Mouse (Mus musculus) midbrain, embryonic 12.5 days (tissue): Measurements from ENCODE around the gene Cops3. TPM values are rescaled to one million over a fixed set of nuclear protein-coding genes. Genes with fewer than 3 reads are reported as not detected.
"Not testable (repeated sequence)": the region's sequence is repeated elsewhere in the genome, so short reads cannot be mapped to it uniquely, and the experiment has no call there.

Experiments used
- ATAC-seq: fragments of 200-750 bp; cut with Nextera tagmentation; 2 replicates; pipeline ENCODE4 v1.8.0; 2017; ENCODE audit warnings: low read depth, moderate TSS enrichment, moderate library complexity; ENCODE audit not compliant: low FRiP score
- H3K27ac ChIP-seq: fragments of 300-500 bp; sonication (generic); replicated peaks from 2 replicates; pipeline ENCODE4 v1.5.1; 2016; ENCODE audit warnings: mild to moderate bottlenecking
- H3K27me3 ChIP-seq: fragments of 300-500 bp; sonication (generic); 2 replicates; pipeline ENCODE4 v1.6.1; 2016; ENCODE audit warnings: mild to moderate bottlenecking
- H3K36me3 ChIP-seq: fragments of 300-500 bp; sonication (generic); 2 replicates; pipeline ENCODE4 v1.6.1; 2016
- H3K4me1 ChIP-seq: fragments of 300-500 bp; sonication (generic); 2 replicates; pipeline ENCODE4 v1.6.1; 2016
- H3K4me2 ChIP-seq: fragments of 300-500 bp; sonication (generic); replicated peaks from 2 replicates; pipeline ENCODE4 v1.6.1; 2016; ENCODE audit warnings: mild to moderate bottlenecking, moderate library complexity
- H3K4me3 ChIP-seq: fragments of 300-500 bp; sonication (generic); 2 replicates; pipeline ENCODE4 v1.5.1; 2016; ENCODE audit warnings: mild to moderate bottlenecking
- H3K9ac ChIP-seq: fragments of 300-500 bp; sonication (generic); replicated peaks from 2 replicates; pipeline ENCODE4 v1.6.1; 2016; ENCODE audit warnings: mild to moderate bottlenecking, moderate library complexity
- H3K9me3 ChIP-seq: fragments of 300-500 bp; sonication (generic); 2 replicates; pipeline ENCODE4 v1.6.1; 2016; ENCODE audit warnings: mild to moderate bottlenecking
- WGBS: fragments of 180-500 bp; shearing (Covaris S2); methylation state at CpG from one replicate; pipeline ENCODE4 v1.1.7; 2016; 5-methylcytosine and 5-hydroxymethylcytosine counted together
- polyA plus RNA-seq: library from polyadenylated mRNA; unstranded; fragments of >200 nt; fragmentation: Nextera tagmentation; extraction: Ambion mirVana; gene quantifications from 2 replicates; pipeline ENCODE4 v1.2.1, GENCODE M21; 2016

The Cops3 gene
- polyA plus RNA-seq, 1 experiment from 2014 or later = 222 TPM

DNA sequence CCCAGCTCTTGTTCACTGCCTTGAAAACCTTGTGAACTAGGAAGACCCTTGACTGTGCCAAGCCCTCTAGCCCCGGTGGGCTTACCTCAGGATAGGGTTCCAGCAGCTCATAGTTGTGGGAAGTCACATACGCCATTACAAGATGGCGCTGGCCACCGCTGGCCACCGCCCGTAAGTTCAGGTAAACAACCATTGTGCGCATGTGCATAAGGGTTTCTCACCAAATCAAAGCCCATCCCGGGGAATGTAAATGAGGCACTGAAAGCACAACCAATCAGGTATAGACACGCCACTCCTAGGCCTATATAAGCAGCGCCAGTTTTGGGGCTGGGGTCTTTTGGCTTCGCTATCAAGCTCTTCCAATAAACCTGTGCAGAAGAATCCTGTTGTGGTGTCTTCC is 6.7 kb upstream of the Cops3 start:
- WGBS = 96% methylated on average over 11 of the region's 11 CpGs

DNA sequence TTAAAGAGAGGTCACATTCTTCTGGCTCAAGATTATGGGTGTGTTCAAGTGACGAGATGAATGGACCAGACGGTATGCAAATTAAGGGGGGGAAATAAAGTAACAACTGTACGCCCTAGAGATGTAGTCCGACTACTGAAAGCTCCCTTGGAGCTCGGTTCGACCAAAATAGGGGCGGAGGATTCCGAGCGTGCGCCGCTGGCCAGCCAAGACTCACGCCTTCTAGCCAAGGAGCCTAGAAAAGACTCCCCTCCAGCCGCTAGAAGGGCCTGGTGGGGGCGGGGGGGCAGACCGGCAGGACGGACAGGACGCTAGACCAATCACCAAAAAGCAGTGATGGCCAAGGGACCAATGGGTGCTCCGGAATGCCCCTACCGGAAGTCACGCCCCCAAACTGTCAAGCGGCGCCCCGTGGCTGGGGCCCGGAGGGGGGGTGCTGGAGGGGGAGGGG is 605 bp downstream of the Cops3 start, which contains the start of gene Nt5m:
Gene Nt5m, plus strand, starts transcription at position 440 of the 451 bp plus-strand sequence.
- peaks cover 16% of the 10 kb centered on the region for H3K4me1 ChIP-seq
- no peaks in the 10 kb centered on the region for H3K9me3 ChIP-seq
- peaks cover 25% of the 10 kb centered on the region for H3K36me3 ChIP-seq
- peak within 1 kb of the TSS; percentile 72 for H3K4me3 ChIP-seq
- H3K4me2 ChIP-seq = peak within 1 kb of the TSS; percentile 71
- under 1% methylated on average over 24 of the region's 24 CpGs for WGBS
- peak within 1 kb of the TSS; percentile 75 for H3K9ac ChIP-seq
- H3K27me3 ChIP-seq = no peaks in the 10 kb centered on the region
- peak; percentile 96 for ATAC-seq
- H3K27ac ChIP-seq = peak within 1 kb of the TSS; percentile 92

More for the DNA sequence above, 6.7 kb upstream of the Cops3 start:
- H3K4me3 ChIP-seq = no peak overlapping the region
- H3K9me3 ChIP-seq = no peaks in the 10 kb centered on the region
- no peaks in the 10 kb centered on the region for H3K36me3 ChIP-seq
- no peaks in the 10 kb centered on the region for H3K27me3 ChIP-seq
- H3K4me1 ChIP-seq = peaks cover 13% of the 10 kb centered on the region
- H3K27ac ChIP-seq = no peak overlapping the region
- H3K9ac ChIP-seq = no peak overlapping the region
- ATAC-seq = no peak
- no peak overlapping the region for H3K4me2 ChIP-seq

DNA sequence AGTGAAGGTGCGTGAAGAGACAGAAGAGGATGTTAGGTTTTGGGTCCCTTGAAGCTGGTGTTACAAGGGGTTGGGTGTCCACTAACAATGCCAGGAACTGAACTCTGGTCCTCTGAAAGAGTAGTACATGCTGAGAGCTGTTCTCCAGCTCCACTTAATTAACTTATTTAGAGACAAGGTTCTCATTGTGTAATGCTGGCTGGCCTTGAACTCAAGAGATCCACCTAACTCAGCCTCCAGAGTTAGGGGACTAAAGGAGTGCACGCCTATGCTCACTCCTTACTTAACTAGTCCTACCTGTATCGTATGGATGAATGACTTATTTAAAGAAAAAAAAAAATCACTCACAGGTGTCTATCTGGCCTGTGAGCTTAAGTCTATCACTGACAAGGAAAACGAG is 1.2 kb downstream of the Cops3 start:
- no peak overlapping the region for H3K27ac ChIP-seq
- H3K4me2 ChIP-seq = peak overlapping the region; percentile 71
- WGBS = 66% methylated on average over 4 of the region's 4 CpGs
- ATAC-seq = no peak
- H3K27me3 ChIP-seq = no peaks in the 10 kb centered on the region
- peak overlapping the region; percentile 75 for H3K9ac ChIP-seq
- peaks cover 16% of the 10 kb centered on the region for H3K4me1 ChIP-seq
- H3K9me3 ChIP-seq = no peaks in the 10 kb centered on the region
- H3K4me3 ChIP-seq = peak overlapping the region; percentile 72
- peaks cover 30% of the 10 kb centered on the region for H3K36me3 ChIP-seq

DNA sequence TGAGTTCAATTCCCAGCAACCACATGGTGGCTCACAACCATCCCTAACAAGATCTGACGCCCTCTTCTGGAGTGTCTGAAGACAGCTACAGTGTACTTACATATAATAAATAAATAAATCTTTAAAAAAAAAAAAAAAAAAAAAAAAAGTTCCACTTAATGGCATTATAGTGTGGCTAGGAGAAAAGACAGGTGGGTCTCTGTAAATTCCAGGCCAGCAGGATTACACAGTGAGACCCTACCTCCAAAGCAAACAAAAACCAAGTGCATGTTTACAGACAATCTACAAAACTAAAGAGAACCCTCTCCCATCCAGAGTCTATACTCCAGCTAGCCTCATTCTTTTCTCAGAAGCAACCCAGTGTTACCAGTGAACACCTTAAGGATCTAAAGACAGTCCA is 1.8 kb downstream of the Cops3 start:
- Histone ChIP-seq H3K36me3 (peaks cover 36% of the 10 kb centered on the region), H3K4me1 (peaks cover 16% of the 10 kb centered on the region), H3K4me3 (peak overlapping the region; percentile 72; the same call in 1 of the 2 replicates)
- not testable (repeated sequence) for ATAC-seq, H3K27me3 ChIP-seq, H3K9ac ChIP-seq, H3K4me2 ChIP-seq, H3K27ac ChIP-seq, H3K9me3 ChIP-seq
- no CpG with 5 or more reads among the region's 1 CpGs for WGBS

DNA sequence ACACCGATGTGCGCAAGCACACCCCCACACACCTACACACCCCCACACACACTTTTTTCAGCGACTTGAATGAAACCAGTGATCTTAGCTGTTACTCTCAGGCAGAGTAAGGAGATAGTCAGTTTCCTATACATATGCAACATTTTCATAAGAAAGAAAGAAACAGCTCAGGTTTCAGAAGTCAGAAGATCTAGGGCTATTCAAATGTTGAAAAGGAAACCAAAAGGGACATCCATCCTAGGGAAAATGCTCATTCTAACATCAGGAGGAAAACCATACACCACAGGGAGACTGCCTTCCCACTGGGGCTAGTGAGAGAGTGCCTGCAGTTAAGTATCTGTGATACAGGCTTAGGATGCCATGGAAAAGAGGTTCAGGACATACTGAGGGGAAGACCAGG is 18.0 kb downstream of the Cops3 start:
- no peak for ATAC-seq
- Histone ChIP-seq H3K4me1 (no peaks in the 10 kb centered on the region), H3K9ac (no peak overlapping the region), H3K27ac (no peak overlapping the region), H3K9me3 (no peaks in the 10 kb centered on the region), H3K4me2 (no peak overlapping the region), H3K27me3 (no peaks in the 10 kb centered on the region), H3K36me3 (peaks cover 98% of the 10 kb centered on the region), H3K4me3 (no peak overlapping the region)
- WGBS = 92% methylated on average over 3 of the region's 3 CpGs

DNA sequence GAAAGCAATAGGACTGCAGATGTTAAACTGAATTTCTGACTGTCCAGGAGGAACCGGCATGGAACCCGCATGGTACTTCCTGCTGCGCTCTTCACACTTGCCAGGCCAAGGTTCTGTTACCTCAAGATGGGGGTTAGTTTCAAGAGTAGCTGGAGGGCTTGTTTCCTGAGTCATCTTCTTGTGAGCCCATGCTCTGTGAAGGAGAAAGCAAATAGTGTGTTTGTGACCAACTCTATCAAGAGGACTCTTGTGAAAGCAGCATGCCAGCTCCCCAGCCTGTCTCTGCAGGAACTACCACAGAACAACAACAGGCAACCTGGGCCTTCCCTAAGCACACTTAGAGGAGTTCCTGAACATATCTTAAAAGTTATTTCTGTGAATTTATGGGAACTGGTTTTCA is 21.7 kb downstream of the Cops3 start:
- Histone ChIP-seq H3K4me1 (no peaks in the 10 kb centered on the region), H3K27ac (no peak overlapping the region), H3K9me3 (no peaks in the 10 kb centered on the region), H3K9ac (no peak overlapping the region), H3K4me2 (no peak overlapping the region), H3K4me3 (no peak overlapping the region), H3K27me3 (no peaks in the 10 kb centered on the region), H3K36me3 (peaks cover 70% of the 10 kb centered on the region)
- 92% methylated on average over 3 of the region's 3 CpGs for WGBS
- no peak for ATAC-seq

DNA sequence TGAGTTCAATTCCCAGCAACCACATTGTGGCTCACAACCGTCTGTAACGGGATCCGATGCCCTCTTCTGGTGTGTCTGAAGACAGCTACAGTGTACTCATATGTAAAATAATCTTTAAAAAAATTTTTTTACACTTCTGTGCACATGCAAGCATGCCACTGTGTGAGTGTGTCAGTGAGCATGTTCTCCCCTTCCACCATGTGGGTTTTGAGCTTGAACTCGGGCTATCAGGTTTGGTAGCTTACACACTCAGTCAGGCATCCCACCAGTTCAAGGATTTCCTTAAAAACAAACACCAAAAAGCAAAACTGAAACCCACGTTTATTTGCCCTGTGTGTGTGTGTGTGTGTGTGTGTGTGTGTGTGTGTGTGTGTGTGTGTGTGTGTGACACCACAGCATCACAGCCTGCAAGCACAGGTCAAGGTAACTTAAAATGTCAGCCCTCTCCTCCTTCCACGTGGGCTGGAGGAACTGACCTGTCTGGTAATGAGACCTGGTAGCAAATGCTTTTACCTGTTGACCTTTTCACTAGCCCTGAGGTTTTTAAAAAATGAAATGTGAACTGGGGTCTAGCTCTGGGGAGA is 24.1 kb downstream of the Cops3 start:
- Histone ChIP-seq H3K9me3 (no peaks in the 10 kb centered on the region), H3K9ac (no peak overlapping the region), H3K4me1 (0 out of 2 replicates have a peak, but pooled peaks cover 2% of the 10 kb centered on the region), H3K4me2 (no peak overlapping the region), H3K27ac (no peak overlapping the region), H3K27me3 (no peaks in the 10 kb centered on the region), H3K36me3 (peaks cover 48% of the 10 kb centered on the region), H3K4me3 (no peak overlapping the region)
- 83% methylated on average over 6 of the region's 6 CpGs for WGBS
- ATAC-seq = no peak

DNA sequence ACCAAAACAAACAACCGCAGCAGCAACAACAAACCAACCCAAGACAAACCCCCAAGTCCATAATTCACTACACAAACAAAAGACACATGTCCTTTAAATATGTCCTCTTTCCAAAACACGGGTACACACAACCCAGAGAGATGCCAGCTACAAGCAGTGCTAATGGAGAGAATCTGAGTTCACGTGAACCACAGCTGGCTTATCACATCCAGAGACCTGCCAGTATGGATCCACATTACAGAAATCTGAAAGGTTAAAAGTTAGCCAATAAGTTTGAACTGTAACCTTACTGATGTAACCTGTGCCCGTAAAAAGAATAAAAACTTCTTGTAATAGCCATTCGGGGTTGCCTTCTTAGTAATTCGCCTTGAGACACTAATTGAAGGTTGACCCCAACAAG is 24.7 kb downstream of the Cops3 start:
- no peaks in the 10 kb centered on the region for H3K9me3 ChIP-seq
- H3K4me1 ChIP-seq = 0 out of 2 replicates have a peak, but pooled peaks cover 2% of the 10 kb centered on the region
- H3K4me3 ChIP-seq = no peak overlapping the region
- peaks cover 42% of the 10 kb centered on the region for H3K36me3 ChIP-seq
- ATAC-seq = no peak
- H3K9ac ChIP-seq = no peak overlapping the region
- H3K4me2 ChIP-seq = no peak overlapping the region
- H3K27ac ChIP-seq = no peak overlapping the region
- WGBS = 94% methylated on average over 6 of the region's 6 CpGs
- H3K27me3 ChIP-seq = no peaks in the 10 kb centered on the region

DNA sequence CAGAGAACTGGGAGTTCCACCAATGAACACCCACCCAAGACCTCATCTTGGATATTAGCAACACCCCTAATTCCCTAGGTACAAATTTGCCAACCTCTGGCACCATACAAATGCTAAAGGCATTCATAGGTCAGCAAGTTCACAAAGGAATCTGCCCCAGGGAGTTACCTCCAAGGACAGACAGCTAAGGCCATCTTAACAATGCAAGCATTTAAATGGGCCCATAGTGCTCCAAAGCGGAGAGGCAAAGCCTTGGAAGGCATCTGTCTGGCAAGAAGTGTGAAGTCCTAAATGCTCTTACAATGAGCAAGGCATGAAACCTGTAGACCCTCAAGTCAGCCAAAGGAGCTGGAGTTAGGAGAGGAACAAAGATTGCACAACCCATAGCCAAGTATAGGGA is 25.3 kb downstream of the Cops3 start:
- H3K27me3 ChIP-seq = no peaks in the 10 kb centered on the region
- ATAC-seq = no peak
- no peak overlapping the region for H3K27ac ChIP-seq
- 0 out of 2 replicates have a peak, but pooled peaks cover 4% of the 10 kb centered on the region for H3K4me1 ChIP-seq
- H3K9ac ChIP-seq = no peak overlapping the region
- 90% methylated on average over 1 of the region's 1 CpGs for WGBS
- H3K36me3 ChIP-seq = peaks cover 36% of the 10 kb centered on the region
- H3K4me3 ChIP-seq = no peak overlapping the region
- H3K4me2 ChIP-seq = no peak overlapping the region
- no peaks in the 10 kb centered on the region for H3K9me3 ChIP-seq

DNA sequence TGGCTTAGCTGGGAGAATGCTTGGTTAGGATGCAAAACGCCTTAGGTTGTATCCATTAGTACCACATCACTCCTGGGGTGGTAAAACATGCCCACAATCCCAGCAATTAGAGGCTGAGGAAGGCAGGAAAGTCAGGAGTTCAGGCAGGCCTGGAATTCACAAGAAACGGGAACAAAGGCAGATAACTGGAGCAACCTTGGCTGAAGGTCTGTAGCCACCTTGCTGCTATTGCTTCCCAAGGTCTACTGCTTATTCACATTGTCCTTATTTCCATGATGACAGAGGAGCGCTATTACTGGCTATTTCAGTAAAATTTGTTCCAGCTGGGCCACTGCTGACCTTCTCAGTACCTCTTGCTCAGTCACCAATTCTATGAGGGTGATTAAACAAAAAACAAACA is 26.4 kb downstream of the Cops3 start:
- H3K9ac ChIP-seq = no peak overlapping the region
- 74% methylated on average over 3 of the region's 3 CpGs for WGBS
- H3K36me3 ChIP-seq = peaks cover 26% of the 10 kb centered on the region
- H3K27me3 ChIP-seq = no peaks in the 10 kb centered on the region
- no peak overlapping the region for H3K4me3 ChIP-seq
- H3K9me3 ChIP-seq = no peaks in the 10 kb centered on the region
- H3K27ac ChIP-seq = no peak overlapping the region
- H3K4me2 ChIP-seq = no peak overlapping the region
- no peak for ATAC-seq
- H3K4me1 ChIP-seq = peaks cover 14% of the 10 kb centered on the region

DNA sequence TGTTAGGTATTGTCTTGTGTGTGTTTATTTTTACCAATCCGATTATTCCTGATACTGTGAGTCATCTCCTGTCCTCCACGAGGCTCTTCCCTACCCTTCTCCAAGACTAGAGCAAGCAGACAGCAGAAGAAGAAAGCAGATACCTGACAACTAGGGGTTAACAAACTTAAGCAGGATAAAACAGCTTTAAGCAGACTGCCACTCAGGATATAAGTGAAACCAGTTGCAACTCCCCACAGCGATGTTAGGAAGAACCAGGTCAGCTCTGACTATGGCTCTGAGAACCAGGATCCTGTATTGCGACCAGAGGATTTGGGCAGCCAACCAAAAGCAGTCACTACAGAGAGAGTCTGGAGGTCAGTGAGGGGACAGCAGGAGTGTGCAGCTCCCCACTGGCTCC is 28.4 kb downstream of the Cops3 start:
- 73% methylated on average over 4 of the region's 4 CpGs for WGBS
- Histone ChIP-seq H3K4me1 (peaks cover 14% of the 10 kb centered on the region), H3K27ac (no peak overlapping the region), H3K9ac (no peak overlapping the region), H3K27me3 (no peaks in the 10 kb centered on the region), H3K9me3 (no peaks in the 10 kb centered on the region), H3K4me3 (no peak overlapping the region), H3K4me2 (no peak overlapping the region), H3K36me3 (peaks cover 20% of the 10 kb centered on the region)
- ATAC-seq = no peak

DNA sequence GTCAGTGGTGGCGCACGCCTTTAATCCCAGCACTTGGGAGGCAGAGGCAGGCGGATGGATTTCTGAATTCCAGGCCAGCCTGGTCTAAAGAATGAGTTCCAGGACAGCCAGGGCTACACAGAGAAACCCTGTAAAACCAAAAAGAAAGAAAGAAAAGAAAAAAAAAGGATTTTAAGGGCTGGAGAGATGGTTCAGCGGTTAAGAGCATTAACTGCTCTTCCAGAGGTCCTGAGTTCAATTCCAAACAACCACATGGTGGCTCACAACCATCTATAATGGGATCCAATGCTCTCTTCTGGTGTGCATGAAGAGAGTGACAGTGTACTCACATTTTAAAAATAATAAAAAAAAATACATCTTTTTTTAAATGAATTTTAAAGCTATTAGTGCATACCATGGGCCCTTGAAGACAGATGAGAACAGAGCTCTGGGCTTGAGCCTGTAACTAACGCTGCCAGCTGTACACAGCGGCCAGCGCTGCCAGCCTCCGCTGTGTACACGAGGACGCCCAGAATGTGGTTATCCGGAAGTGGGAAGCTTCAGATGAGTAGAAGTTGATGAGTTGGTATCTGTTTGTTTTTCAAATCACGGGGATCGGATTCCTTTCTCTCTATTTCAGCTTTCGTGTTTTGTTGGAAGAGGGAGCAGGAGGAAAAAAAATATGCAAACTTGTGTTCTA is 29.0 kb downstream of the Cops3 start:
- WGBS = 60% methylated on average over 14 of the region's 14 CpGs
- ATAC-seq = no peak

More for the DNA sequence above, 29.0 kb downstream of the Cops3 start:
- Histone ChIP-seq H3K27ac (peak overlapping the region; percentile 98), H3K9me3 (no peaks in the 10 kb centered on the region), H3K4me1 (peaks cover 14% of the 10 kb centered on the region), H3K27me3 (no peaks in the 10 kb centered on the region), H3K4me3 (peak overlapping the region; percentile 82), H3K36me3 (peaks cover 21% of the 10 kb centered on the region), H3K4me2 (peak overlapping the region; percentile 73), H3K9ac (peak overlapping the region; percentile 81)
